Mouse (Mus musculus) neural tube, embryonic 12.5 days (tissue): ENCODE data around the gene Megf6. TPM values are rescaled to one million over a fixed set of nuclear protein-coding genes. Genes with fewer than 3 reads are reported as not detected.

Experiments used
- ATAC-seq: fragments of 200-750 bp; cut with Nextera tagmentation; 2 replicates; pipeline ENCODE4 v1.8.0; 2017; ENCODE audit warnings: low read depth, mild to moderate bottlenecking, moderate TSS enrichment, moderate library complexity; ENCODE audit not compliant: low FRiP score
- H3K27ac ChIP-seq: fragments of 300-500 bp; sonication (generic); 2 replicates; pipeline ENCODE4 v1.5.1; 2016
- H3K27me3 ChIP-seq: fragments of 300-500 bp; sonication (generic); replicated peaks from 2 replicates; pipeline ENCODE4 v1.6.1; 2016; ENCODE audit warnings: mild to moderate bottlenecking
- H3K36me3 ChIP-seq: fragments of 300-500 bp; sonication (generic); 2 replicates; pipeline ENCODE4 v1.6.1; 2016; ENCODE audit warnings: mild to moderate bottlenecking
- H3K4me1 ChIP-seq: fragments of 300-500 bp; sonication (generic); 2 replicates; pipeline ENCODE4 v1.6.1; 2016
- H3K4me2 ChIP-seq: fragments of 300-500 bp; sonication (generic); replicated peaks from 2 replicates; pipeline ENCODE4 v1.6.1; 2016; ENCODE audit warnings: mild to moderate bottlenecking
- H3K4me3 ChIP-seq: fragments of 300-500 bp; sonication (generic); 2 replicates; pipeline ENCODE4 v1.5.1; 2016
- H3K9ac ChIP-seq: fragments of 300-500 bp; sonication (generic); 2 replicates; pipeline ENCODE4 v1.6.1; 2016; ENCODE audit warnings: mild to moderate bottlenecking
- H3K9me3 ChIP-seq: fragments of 300-500 bp; sonication (generic); 2 replicates; pipeline ENCODE4 v1.6.1; 2016; ENCODE audit warnings: mild to moderate bottlenecking
- WGBS: fragments of 180-500 bp; shearing (Covaris S2); methylation state at CpG from one replicate; pipeline ENCODE4 v1.1.7; 2016; 5-methylcytosine and 5-hydroxymethylcytosine counted together
- polyA plus RNA-seq: library from polyadenylated mRNA; unstranded; fragments of >200 nt; fragmentation: Nextera tagmentation; extraction: Ambion mirVana; gene quantifications from 2 replicates; pipeline ENCODE4 v1.2.1, GENCODE M21; 2016

Megf6 gene
- polyA plus RNA-seq, 1 experiment from 2014 or later = 17.7 TPM

GRCm38 (mm10) chr4:154312935-154313621 lies 142.5 kb downstream of the Megf6 start:
- no peaks in the 10 kb centered on the region for H3K9me3 ChIP-seq
- no peak overlapping the region for H3K9ac ChIP-seq
- no peaks in the 10 kb centered on the region for H3K4me1 ChIP-seq
- no peak for ATAC-seq
- no peak overlapping the region for H3K27ac ChIP-seq
- H3K27me3 ChIP-seq = no peaks in the 10 kb centered on the region
- H3K36me3 ChIP-seq = no peaks in the 10 kb centered on the region
- H3K4me2 ChIP-seq = no peak overlapping the region
- no peak overlapping the region for H3K4me3 ChIP-seq
- WGBS = 40% methylated on average over 4 of the region's 4 CpGs

DNA sequence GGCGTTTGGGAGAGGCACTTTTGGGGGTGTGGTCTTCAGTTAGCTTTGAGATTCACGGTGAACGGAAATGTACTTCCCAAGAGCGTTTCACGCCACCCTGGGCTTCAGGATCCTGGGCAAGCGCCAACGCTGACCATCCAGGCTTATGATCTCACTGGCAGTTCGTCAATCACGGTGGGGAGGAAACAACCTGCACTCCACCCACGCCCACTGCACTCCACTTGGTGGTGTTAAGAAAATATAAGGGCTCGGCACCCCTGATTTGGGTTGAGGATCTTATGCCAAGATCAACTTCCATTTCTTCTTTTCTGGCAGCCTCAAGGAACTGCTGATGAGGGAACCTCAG lies 143.1 kb downstream of the Megf6 start:
- H3K4me3 ChIP-seq = no peak overlapping the region
- WGBS = 77% methylated on average over 11 of the region's 11 CpGs
- H3K27me3 ChIP-seq = no peaks in the 10 kb centered on the region
- no peak overlapping the region for H3K27ac ChIP-seq
- H3K4me2 ChIP-seq = no peak overlapping the region
- H3K9me3 ChIP-seq = no peaks in the 10 kb centered on the region
- H3K36me3 ChIP-seq = no peaks in the 10 kb centered on the region
- no peaks in the 10 kb centered on the region for H3K4me1 ChIP-seq
- ATAC-seq = no peak
- H3K9ac ChIP-seq = no peak overlapping the region

Other genes with a start within 250 kb of the Megf6 start
- gene A430005L14Rik, start 213.5 kb upstream of the Megf6 start, polyA plus RNA-seq = 70.5 and 76.2 TPM in 2 replicates
- 10.1 and 10.8 TPM in 2 replicates for gene Dffb, start 195.6 kb upstream of the Megf6 start, polyA plus RNA-seq
- 21.3 and 24.2 TPM in 2 replicates for gene Cep104, start 195.5 kb upstream of the Megf6 start, polyA plus RNA-seq
- gene Lrrc47, start 159.0 kb upstream of the Megf6 start, polyA plus RNA-seq = 36.1 and 38.9 TPM in 2 replicates
- gene Smim1, start 144.5 kb upstream of the Megf6 start, polyA plus RNA-seq = 6.4 and 7.8 TPM in 2 replicates
- gene Ccdc27, start 128.1 kb upstream of the Megf6 start, polyA plus RNA-seq = not detected in 2 replicates
- 0.15 and 0.50 TPM in 2 replicates for gene Trp73, start 30.5 kb upstream of the Megf6 start, polyA plus RNA-seq
- 44.6 and 46.6 TPM in 2 replicates for gene Wrap73, start 28.4 kb upstream of the Megf6 start, polyA plus RNA-seq
- 154 and 158 TPM in 2 replicates for gene Tprgl, start 10.1 kb upstream of the Megf6 start, polyA plus RNA-seq
- gene Arhgef16, start 130.9 kb downstream of the Megf6 start, polyA plus RNA-seq = 1.8 TPM in 2 replicates
- gene B230104I21Rik, start 165.4 kb downstream of the Megf6 start, polyA plus RNA-seq = not detected in 2 replicates